Mouse (Mus musculus): ENCODE results near the gene 1700011M02Rik. TPM values are rescaled to one million over a fixed set of nuclear protein-coding genes. Genes with fewer than 3 reads are reported as not detected.
"Not testable (repeated sequence)": the region's sequence is repeated elsewhere in the genome, so short reads cannot be mapped to it uniquely, and the experiment has no call there.

The 1700011M02Rik gene
- not detected in 2 replicates for polyA plus RNA-seq (2015; fragmentation: Nextera tagmentation; extraction: Ambion mirVana)

- DNase-seq (ENCODE audit: low spot score): not testable (repeated sequence)
Observed at GRCm38 (mm10) chrX:102908587-102908986, at the start of gene 1700011M02Rik, which contains the start of gene Dmrtc1a. Gene 1700011M02Rik, plus strand, starts transcription at chrX:102908905. Gene Dmrtc1a, minus strand, starts transcription at chrX:102908687.

GRCm38 (mm10) chrX:102867871-102868270 lies 40.8 kb upstream of the 1700011M02Rik start, which contains the start of gene 1700031F05Rik:
Gene 1700031F05Rik, minus strand, starts transcription at chrX:102867971.
- DNase-seq (ENCODE audit: low spot score): no peak

DNA sequence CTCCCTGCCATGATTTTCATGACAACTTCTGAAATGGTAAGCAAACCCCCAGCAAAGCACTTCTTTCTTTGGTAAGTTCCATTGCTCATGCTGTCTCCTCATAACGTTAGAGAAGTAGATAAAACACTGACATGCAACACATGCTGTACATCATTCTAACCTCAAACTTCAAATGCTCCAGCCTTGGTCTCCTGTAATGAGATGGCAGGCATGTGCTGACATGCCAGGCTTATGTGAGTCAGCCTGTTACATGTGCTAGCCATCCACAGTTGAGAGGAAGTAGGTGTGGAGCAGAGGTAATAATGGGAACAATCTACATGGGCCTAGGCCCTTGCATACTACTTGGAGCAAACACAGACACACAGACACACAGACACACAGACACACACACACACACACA lies 6.1 kb downstream of the 1700011M02Rik start:
- DNase-seq (ENCODE audit: low spot score): not testable (repeated sequence)

DNA sequence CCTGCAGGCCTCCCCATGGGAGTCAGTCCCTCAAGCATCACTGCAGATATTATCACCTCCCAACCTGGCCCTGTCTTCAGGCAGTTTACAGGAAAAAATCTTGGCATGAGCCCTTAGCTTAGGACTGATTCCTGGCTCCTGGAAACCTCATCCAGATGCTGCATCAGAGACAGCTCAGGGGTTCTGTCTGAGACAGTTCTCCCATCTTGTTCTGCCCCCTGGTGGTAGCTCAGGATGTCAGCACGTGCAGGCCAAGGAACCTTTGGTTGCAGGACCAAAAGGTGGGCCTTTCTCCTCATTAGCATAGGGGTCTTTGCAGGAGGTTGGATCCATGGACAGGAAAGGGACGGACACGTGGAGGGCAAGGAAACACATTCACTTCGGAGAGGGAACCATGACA lies 18.0 kb downstream of the 1700011M02Rik start:
- DNase-seq (ENCODE audit: low spot score): not testable (repeated sequence)

DNA sequence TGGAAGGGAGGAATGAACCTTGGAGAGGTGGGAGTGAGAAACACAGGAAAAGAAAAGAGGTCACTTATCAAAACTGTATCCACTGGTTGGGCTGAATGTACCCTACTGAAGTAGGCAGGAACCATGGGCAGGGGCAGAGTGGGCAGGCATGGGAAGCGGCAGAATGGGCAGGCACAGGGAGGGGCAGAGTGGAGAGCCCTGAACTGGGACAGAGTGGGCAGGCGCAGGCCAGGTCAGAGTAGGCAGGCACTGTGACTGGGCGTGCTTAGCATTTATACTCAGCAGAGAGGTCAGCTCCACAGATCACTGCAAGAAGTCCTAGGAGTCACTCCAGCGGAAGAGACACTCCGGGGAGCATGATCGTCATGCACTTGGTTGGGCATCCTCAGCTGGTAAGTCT lies 19.4 kb downstream of the 1700011M02Rik start, which contains the start of gene 1700018G05Rik:
TSS of gene 1700018G05Rik (plus strand) at position 301 of the 400 bp plus-strand sequence.
- not testable (repeated sequence) for DNase-seq (ENCODE audit: low spot score)

- no peak for DNase-seq (ENCODE audit: low spot score)
Observed at GRCm38 (mm10) chrX:102932992-102933570, 24.4 kb downstream of the 1700011M02Rik start.

GRCm38 (mm10) chrX:102933571-102934394 lies 25.1 kb downstream of the 1700011M02Rik start:
- peak; percentile 24 for DNase-seq (ENCODE audit: low spot score)

GRCm38 (mm10) chrX:102934395-102934764 lies 25.7 kb downstream of the 1700011M02Rik start:
- no peak for DNase-seq (ENCODE audit: low spot score)

DNA sequence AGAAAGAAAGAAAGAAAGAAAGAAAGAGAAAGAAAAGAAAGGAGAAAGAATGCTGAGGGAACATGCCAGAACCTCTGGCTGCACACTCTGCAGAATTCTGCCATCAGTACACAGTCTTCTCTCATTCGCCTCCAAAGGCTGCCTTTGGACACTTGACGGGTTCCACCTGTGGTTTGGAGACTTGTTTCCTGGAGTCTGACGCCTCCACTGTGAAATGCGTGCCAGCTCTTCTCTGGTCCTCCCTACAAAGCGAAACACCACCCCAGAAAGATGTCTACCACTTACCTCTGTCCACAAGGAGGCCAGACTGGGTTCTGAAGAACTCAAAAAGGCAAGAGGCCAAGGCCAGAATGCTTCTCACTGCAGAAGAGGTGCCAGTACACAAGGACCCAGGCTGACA lies 28.0 kb downstream of the 1700011M02Rik start:
- no peak for DNase-seq (ENCODE audit: low spot score)

GRCm38 (mm10) chrX:102950136-102950535 lies 41.4 kb downstream of the 1700011M02Rik start:
- not testable (repeated sequence) for DNase-seq (ENCODE audit: low spot score)

DNA sequence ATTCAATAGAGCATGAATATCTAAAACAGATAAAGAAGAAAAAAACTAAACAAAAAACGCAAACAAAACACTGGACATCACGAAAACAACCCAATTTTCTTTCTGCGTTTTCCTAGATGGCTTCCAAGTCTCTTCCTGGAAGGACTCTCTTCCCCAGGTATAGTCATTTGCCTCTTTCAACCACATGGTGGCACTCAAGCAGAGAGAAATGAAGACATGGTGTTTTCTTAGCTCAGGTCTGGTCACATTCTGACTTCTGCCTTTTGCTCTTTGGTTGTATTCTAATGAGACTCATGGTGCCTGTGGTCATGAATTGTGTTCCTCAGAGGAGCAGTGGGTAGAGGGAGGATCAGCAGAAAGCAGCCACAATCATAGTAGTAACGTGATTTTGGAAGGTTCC lies 50.2 kb downstream of the 1700011M02Rik start:
- no peak for DNase-seq (ENCODE audit: low spot score)

Other genes with a start within 250 kb of the 1700011M02Rik start
- gene Gm3880, start 221.9 kb upstream of the 1700011M02Rik start, polyA plus RNA-seq (2015; fragmentation: Nextera tagmentation; extraction: Ambion mirVana): not detected in 2 replicates
- gene Gm9112, start 201.3 kb upstream of the 1700011M02Rik start, polyA plus RNA-seq (2015; fragmentation: Nextera tagmentation; extraction: Ambion mirVana): not detected in 2 replicates
- gene Dmrtc1b, start 201.0 kb upstream of the 1700011M02Rik start, polyA plus RNA-seq (2015; fragmentation: Nextera tagmentation; extraction: Ambion mirVana): 0.10 TPM in 1 of 2 replicates, not detected in the other
- gene Dmrtc1c1, start 105.9 kb upstream of the 1700011M02Rik start, polyA plus RNA-seq (2015; fragmentation: Nextera tagmentation; extraction: Ambion mirVana): not detected in 2 replicates
- not detected in 2 replicates for gene Dmrtc1c2, start 54.3 kb upstream of the 1700011M02Rik start, polyA plus RNA-seq (2015; fragmentation: Nextera tagmentation; extraction: Ambion mirVana)
- gene 1700031F05Rik, start 40.9 kb upstream of the 1700011M02Rik start, polyA plus RNA-seq (2015; fragmentation: Nextera tagmentation; extraction: Ambion mirVana): not detected in 2 replicates
- 0.78 and 1.2 TPM in 2 replicates for gene Dmrtc1a, start 218 bp upstream of the 1700011M02Rik start, polyA plus RNA-seq (2015; fragmentation: Nextera tagmentation; extraction: Ambion mirVana)
- gene 1700018G05Rik, start 19.5 kb downstream of the 1700011M02Rik start, polyA plus RNA-seq (2015; fragmentation: Nextera tagmentation; extraction: Ambion mirVana): not detected in 2 replicates

All from thymus, postnatal 0 days (tissue).